Mouse (Mus musculus): ENCODE measurements at regions not wholly inside any gene's neighbourhood (a gene's known extent, or its start where the extent isn't known, plus 50 kb on each side); places are given as distances from the start of the nearest gene placed in this dataset.

- no peak for TF ChIP-seq GATA4 (IDR thresholded peaks at IDR 0.05; ENCODE audit: insufficient replicate concordance, low read length)
Measured at GRCm38 (mm10) chr8:35999584-35999983, 234.0 kb downstream of the Gm19410 start.

- TF ChIP-seq GATA4 (IDR thresholded peaks at IDR 0.05; ENCODE audit: insufficient replicate concordance, low read length) = no peak
Measured at GRCm38 (mm10) chr8:36004387-36004786, 238.8 kb downstream of the Gm19410 start.

- TF ChIP-seq GATA4 (IDR thresholded peaks at IDR 0.05; ENCODE audit: insufficient replicate concordance, low read length) = peak; percentile 61; the same call in 1 of the 2 replicates
Measured at GRCm38 (mm10) chr8:36005536-36005935, 239.9 kb downstream of the Gm19410 start.

GRCm38 (mm10) chr8:36007724-36008123, 242.1 kb downstream of the Gm19410 start:
- no peak for TF ChIP-seq GATA4 (IDR thresholded peaks at IDR 0.05; ENCODE audit: insufficient replicate concordance, low read length)

- TF ChIP-seq GATA4 (IDR thresholded peaks at IDR 0.05; ENCODE audit: insufficient replicate concordance, low read length) = no peak
Measured at GRCm38 (mm10) chr8:36009565-36009964, 244.0 kb downstream of the Gm19410 start.

- no peak for TF ChIP-seq GATA4 (IDR thresholded peaks at IDR 0.05; ENCODE audit: insufficient replicate concordance, low read length)
Measured at GRCm38 (mm10) chr8:36010446-36011217, 245.0 kb downstream of the Gm19410 start.

- TF ChIP-seq GATA4 (IDR thresholded peaks at IDR 0.05; ENCODE audit: insufficient replicate concordance, low read length) = no peak
Measured at GRCm38 (mm10) chr8:36014862-36015261, 249.3 kb downstream of the Gm19410 start.

- TF ChIP-seq GATA4 (IDR thresholded peaks at IDR 0.05; ENCODE audit: insufficient replicate concordance, low read length) = no peak; the same call in 1 of the 2 replicates
Measured at GRCm38 (mm10) chr8:36016321-36017114, 250.9 kb downstream of the Gm19410 start.

GRCm38 (mm10) chr8:36018993-36019753, 253.6 kb downstream of the Gm19410 start:
- TF ChIP-seq GATA4 (IDR thresholded peaks at IDR 0.05; ENCODE audit: insufficient replicate concordance, low read length) = no peak

GRCm38 (mm10) chr8:36019895-36020294, 254.3 kb downstream of the Gm19410 start:
- TF ChIP-seq GATA4 (IDR thresholded peaks at IDR 0.05; ENCODE audit: insufficient replicate concordance, low read length) = no peak

- no peak for TF ChIP-seq GATA4 (IDR thresholded peaks at IDR 0.05; ENCODE audit: insufficient replicate concordance, low read length)
Measured at GRCm38 (mm10) chr8:36027586-36027985, 262.0 kb downstream of the Gm19410 start.

GRCm38 (mm10) chr8:36028121-36028955, 262.7 kb downstream of the Gm19410 start:
- no peak for TF ChIP-seq GATA4 (IDR thresholded peaks at IDR 0.05; ENCODE audit: insufficient replicate concordance, low read length)

GRCm38 (mm10) chr8:36029445-36029844, 263.9 kb downstream of the Gm19410 start:
- no peak for TF ChIP-seq GATA4 (IDR thresholded peaks at IDR 0.05; ENCODE audit: insufficient replicate concordance, low read length)

GRCm38 (mm10) chr8:36030237-36030636, 264.6 kb downstream of the Gm19410 start:
- no peak for TF ChIP-seq GATA4 (IDR thresholded peaks at IDR 0.05; ENCODE audit: insufficient replicate concordance, low read length)
